Mouse (Mus musculus): Measurements from ENCODE around the gene Nmur1.

GRCm38 (mm10) chr1:86448272-86448671 is 22.2 kb upstream of the Nmur1 start:
- no peak for TF ChIP-seq CTCF (IDR thresholded peaks at IDR 0.05; ENCODE audit: insufficient read depth, low read length)
- TF ChIP-seq POLR2A (IDR thresholded peaks at IDR 0.05; ENCODE audit: borderline replicate concordance, extremely low read depth, low read depth, low read length) = no peak
